Mouse (Mus musculus) thymus, adult 2 months (tissue): Measurements from ENCODE around the gene Dtx3.

Experiments
- CTCF ChIP-seq: fragments of 200-500 bp; IDR thresholded peaks from 2 replicates; pipeline ENCODE4 v1.5.1; 2012; ENCODE audit warnings: mild to moderate bottlenecking, control low read depth, low read length, moderate library complexity, borderline replicate concordance; ENCODE audit not compliant: control insufficient read depth, poor library complexity, insufficient read depth; ENCODE audit errors: extremely low read depth
- POLR2A ChIP-seq: fragments of 200-500 bp; IDR thresholded peaks from 2 replicates; pipeline ENCODE4 v1.6.1; 2012; ENCODE audit warnings: mild to moderate bottlenecking, low read length, control low read depth, moderate library complexity; ENCODE audit not compliant: control insufficient read depth, poor library complexity, insufficient read depth; ENCODE audit errors: extremely low read depth

DNA sequence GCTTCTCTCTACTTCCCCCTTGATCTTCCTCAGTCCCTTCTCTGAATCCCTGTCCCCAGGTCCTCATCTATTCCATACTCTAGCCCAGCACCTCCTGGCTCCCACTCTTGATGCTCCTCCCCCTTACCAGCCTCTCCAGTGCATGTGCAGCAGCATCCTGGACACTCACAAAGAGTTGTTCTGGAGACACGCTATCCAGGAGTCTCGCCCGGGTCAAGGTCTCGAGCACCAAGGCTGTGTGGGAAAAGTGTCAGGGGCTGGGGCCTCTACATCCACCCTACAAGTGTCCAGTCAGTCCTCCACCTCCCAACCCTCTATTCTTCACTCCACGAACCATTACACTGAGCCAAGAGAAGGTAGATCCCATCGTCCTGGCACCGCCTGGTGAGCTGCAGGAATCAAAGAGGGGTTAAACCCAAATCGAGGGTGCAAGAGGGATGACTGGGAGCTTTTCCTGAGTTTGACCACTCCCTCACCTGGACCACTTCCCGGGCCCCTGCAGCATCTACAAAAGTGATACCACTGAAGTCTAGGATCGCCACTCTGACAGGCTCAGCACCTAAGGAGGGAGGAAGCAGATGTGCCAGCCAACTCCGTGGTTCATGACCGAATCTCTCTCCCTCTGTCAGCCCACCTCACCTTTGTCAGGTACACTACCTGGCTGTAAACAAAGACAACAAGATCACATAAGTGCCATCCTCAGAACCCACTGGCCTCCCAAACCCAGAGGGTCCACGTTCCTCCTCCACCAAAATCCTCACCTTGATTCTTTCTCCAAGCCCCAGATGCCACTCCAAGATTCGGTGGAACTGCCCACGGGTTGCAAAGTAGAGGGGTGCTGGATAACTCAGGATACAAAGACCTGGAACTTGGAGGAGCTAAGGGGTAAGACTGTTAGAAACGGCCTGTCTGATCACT, 22.1 kb downstream of the Dtx3 start:
- TF ChIP-seq CTCF, result no peak
- TF ChIP-seq POLR2A, result no peak
